Mouse (Mus musculus) CH12.LX (cell line): ENCODE results near the gene Adgrl3.

ENCODE experiments used
- CTCF ChIP-seq, 2 experiments: IDR thresholded peaks in 1 of 2; conservative IDR thresholded peaks in 1 of 2; 2 replicates each; pipeline ENCODE4 v1.5.1; 2011 to 2012; ENCODE audit warnings: low read depth in 2 of 2, low read length in 2 of 2, improper control_type of control experiment in 1 of 2, inconsistent platforms in 1 of 2, mild to moderate bottlenecking in 1 of 2, moderate library complexity in 1 of 2
- ELF1 ChIP-seq: IDR thresholded peaks from 2 replicates; pipeline ENCODE4 v1.6.1; 2014; ENCODE audit warnings: low read depth, mild to moderate bottlenecking, inconsistent platforms, low read length, improper control_type of control experiment
- EP300 ChIP-seq: IDR thresholded peaks from 2 replicates; pipeline ENCODE4 v1.6.1; 2011; ENCODE audit warnings: low read length, improper control_type of control experiment
- HCFC1 ChIP-seq: IDR thresholded peaks from 2 replicates; pipeline ENCODE4 v1.6.1; 2012; ENCODE audit warnings: low read depth, mild to moderate bottlenecking, inconsistent platforms, low read length, improper control_type of control experiment
- KAT2A ChIP-seq: IDR thresholded peaks from 2 replicates; pipeline ENCODE4 v1.6.1; 2012; ENCODE audit warnings: low read length, improper control_type of control experiment, inconsistent platforms; ENCODE audit not compliant: insufficient replicate concordance
- POLR2A ChIP-seq: IDR thresholded peaks from 2 replicates; pipeline ENCODE4 v1.6.1; 2011; ENCODE audit warnings: low read depth, mild to moderate bottlenecking, improper control_type of control experiment, low read length
- POLR2AphosphoS2 ChIP-seq: IDR thresholded peaks from 2 replicates; pipeline ENCODE4 v1.6.1; 2011; ENCODE audit warnings: low read depth, low read length, improper control_type of control experiment
- ZC3H11A ChIP-seq: IDR thresholded peaks from 2 replicates; pipeline ENCODE4 v1.6.1; 2012; ENCODE audit warnings: low read depth, mild to moderate bottlenecking, inconsistent platforms, low read length, improper control_type of control experiment

GRCm38 (mm10) chr5:81636169-81636568 is 616.2 kb downstream of the Adgrl3 start:
- TF ChIP-seq CTCF (conservative IDR thresholded peaks at IDR 0.05 in 1 of 2, IDR thresholded peaks at IDR 0.05 in 1 of 2; ENCODE audit: low read depth in 2 of 2, low read length in 2 of 2) (no peak), POLR2AphosphoS2 (no peak), POLR2A (no peak), ELF1 (no peak), EP300 (peak; percentile 82), ZC3H11A (no peak), KAT2A (no peak), HCFC1 (no peak)
